Mouse (Mus musculus): ENCODE measurements at regions not wholly inside any gene's neighbourhood (a gene's known extent, or its start where the extent isn't known, plus 50 kb on each side); places are given as distances from the start of the nearest gene placed in this dataset.

GRCm38 (mm10) chr8:82698071-82698470 lies 75.9 kb downstream of the Zfp330 start:
- no peak for TF ChIP-seq CTCF (IDR thresholded peaks at IDR 0.05; ENCODE audit: low read depth)
- TF ChIP-seq EP300 (IDR thresholded peaks at IDR 0.05; ENCODE audit: low read depth), result no peak
